Mouse (Mus musculus) ES-E14 (cell line): ENCODE results near the gene Foxp1. TPM values are rescaled to one million over a fixed set of nuclear protein-coding genes. Genes with fewer than 3 reads are reported as not detected.

ENCODE experiments used
- DNase-seq: peaks from one replicate; pipeline ENCODE4 v3.0.0-alpha.2; 2013; ENCODE audit warnings: low read depth, low spot score
- H3K27ac ChIP-seq: 2 replicates; pipeline ENCODE4 v1.5.1; 2012; ENCODE audit warnings: low read depth, mild to moderate bottlenecking, low read length, moderate library complexity, mixed read lengths; ENCODE audit not compliant: poor library complexity, insufficient read depth, severe bottlenecking
- H3K36me3 ChIP-seq: 2 replicates; pipeline ENCODE4 v1.6.1; 2012; ENCODE audit warnings: mild to moderate bottlenecking, low read length, moderate library complexity, mixed read lengths; ENCODE audit not compliant: control insufficient read depth, poor library complexity, insufficient read depth, severe bottlenecking
- H3K4me1 ChIP-seq, 2 experiments: fragments of 150-350 bp in 1 of 2; sonication (generic) in 1 of 2; 2 replicates each; pipeline ENCODE4 v1.6.1; 2012; ENCODE audit warnings: low read length in 2 of 2, mild to moderate bottlenecking in 1 of 2, mixed read lengths in 1 of 2; ENCODE audit not compliant: control insufficient read depth in 2 of 2, insufficient read depth in 2 of 2, poor library complexity in 1 of 2
- H3K4me3 ChIP-seq, 2 experiments: fragments of 150-350 bp in 1 of 2; sonication (generic) in 1 of 2; 2 replicates each; pipeline ENCODE4 v1.5.1; 2012; ENCODE audit warnings: low read length in 2 of 2, low read depth in 1 of 2, mild to moderate bottlenecking in 1 of 2, mixed read lengths in 1 of 2; ENCODE audit not compliant: insufficient read depth in 1 of 2, poor library complexity in 1 of 2, severe bottlenecking in 1 of 2
- H3K9ac ChIP-seq: 2 replicates; pipeline ENCODE4 v1.6.1; 2012; ENCODE audit warnings: low read depth, mild to moderate bottlenecking, low read length, mixed read lengths; ENCODE audit not compliant: poor library complexity, insufficient read depth, severe bottlenecking
- H3K9me3 ChIP-seq: fragments of 150-350 bp; sonication (generic); 2 replicates; pipeline ENCODE4 v1.6.1; 2012; ENCODE audit warnings: low read depth, mild to moderate bottlenecking, low read length; ENCODE audit not compliant: control insufficient read depth, insufficient read depth
- CHD2 ChIP-seq: IDR thresholded peaks from 2 replicates; pipeline ENCODE4 v1.6.1; 2014; ENCODE audit warnings: mild to moderate bottlenecking, low read depth, low read length, inconsistent platforms
- HCFC1 ChIP-seq: IDR thresholded peaks from 2 replicates; pipeline ENCODE4 v1.6.1; 2012; ENCODE audit warnings: low read length, inconsistent platforms, borderline replicate concordance; ENCODE audit not compliant: insufficient read depth
- MAFK ChIP-seq: IDR thresholded peaks from 2 replicates; pipeline ENCODE4 v1.6.1; 2014; ENCODE audit warnings: mild to moderate bottlenecking, low read depth, low read length, inconsistent platforms; ENCODE audit not compliant: insufficient read depth
- ZC3H11A ChIP-seq: IDR thresholded peaks from 2 replicates; pipeline ENCODE4 v1.6.1; 2012; ENCODE audit warnings: low read depth, mild to moderate bottlenecking, inconsistent platforms, low read length, borderline replicate concordance
- ZNF384 ChIP-seq: IDR thresholded peaks from 2 replicates; pipeline ENCODE4 v1.6.1; 2012; ENCODE audit warnings: low read depth, low read length, inconsistent platforms
- in situ Hi-C, 2 experiments: fragments of 600-800 bp; cut with MboI; formaldehyde crosslinking; loops; one replicate each; pipeline ENCODE4 v1.15.1; 2025; ENCODE audit warnings: low sequenced_read_pairs in 2 of 2, inconsistent platforms in 1 of 2; ENCODE audit not compliant: unreplicated experiment in 2 of 2
- total RNA-seq: library from RNA; depleted of rRNA; stranded (reverse); fragments of 300-350 nt; gene quantifications from 2 replicates; pipeline ENCODE4 v1.2.3, GENCODE M21; 2012

Gene Foxp1
- total RNA-seq, 1 experiment: 70.0 TPM

- peaks cover 15% of the 10 kb centered on the region for H3K36me3 ChIP-seq
- no peak overlapping the region for H3K9ac ChIP-seq
- DNase-seq: no peak
- in situ Hi-C loops: no loop called here
- TF ChIP-seq HCFC1: no peak
- TF ChIP-seq ZNF384: 0 out of 2 replicates have a peak, but pooled peaks have one; percentile 45
- peaks cover 0 to 2% of the 10 kb centered on the region in 2 experiments; a peak in 1 of 4 replicates for H3K4me1 ChIP-seq
- peak overlapping the region; percentile 7 to 22; a peak in 1 of 4 replicates for H3K4me3 ChIP-seq
- no peaks in the 10 kb centered on the region for H3K9me3 ChIP-seq
- H3K27ac ChIP-seq: no peak overlapping the region
These were observed 523.3 kb downstream of the Foxp1 start for GRCm38 (mm10) chr6:98998971-98999932.

- DNase-seq: no peak
- H3K4me3 ChIP-seq: no peak overlapping the region
- peaks cover 9% of the 10 kb centered on the region for H3K36me3 ChIP-seq
- no peaks in the 10 kb centered on the region for H3K9me3 ChIP-seq
- H3K4me1 ChIP-seq: peaks cover 0 to 2% of the 10 kb centered on the region in 2 experiments; a peak in 1 of 4 replicates
- no peak for TF ChIP-seq HCFC1
- TF ChIP-seq ZC3H11A: no peak
- TF ChIP-seq MAFK: no peak
- TF ChIP-seq ZNF384: no peak
- no peak for TF ChIP-seq CHD2
- in situ Hi-C loops: no loop called here
- H3K27ac ChIP-seq: no peak overlapping the region
- no peak overlapping the region for H3K9ac ChIP-seq
These were observed 524.8 kb downstream of the Foxp1 start for GRCm38 (mm10) chr6:98997742-98998141.

GRCm38 (mm10) chr6:98996822-98997221 is 525.7 kb downstream of the Foxp1 start:
- TF ChIP-seq MAFK (no peak), ZC3H11A (no peak), ZNF384 (no peak), HCFC1 (no peak), CHD2 (no peak)
- Histone ChIP-seq H3K9me3 (no peaks in the 10 kb centered on the region), H3K4me1 (peaks cover 0 to 2% of the 10 kb centered on the region in 2 experiments; a peak in 1 of 4 replicates), H3K36me3 (peaks cover 5% of the 10 kb centered on the region; the same call in 1 of the 2 replicates), H3K9ac (no peak overlapping the region), H3K4me3 (no peak overlapping the region), H3K27ac (no peak overlapping the region)
- DNase-seq: no peak
- in situ Hi-C loops: no loop called here

GRCm38 (mm10) chr6:98996346-98996745 is 526.2 kb downstream of the Foxp1 start:
- H3K4me3 ChIP-seq: no peak overlapping the region
- in situ Hi-C loops: no loop called here
- peaks cover 0 to 2% of the 10 kb centered on the region in 2 experiments; a peak in 1 of 4 replicates for H3K4me1 ChIP-seq
- TF ChIP-seq HCFC1: no peak
- TF ChIP-seq MAFK: no peak
- no peak for TF ChIP-seq ZNF384
- TF ChIP-seq CHD2: no peak
- TF ChIP-seq ZC3H11A: no peak
- no peak overlapping the region for H3K9ac ChIP-seq
- no peak for DNase-seq
- peaks cover 2% of the 10 kb centered on the region; the same call in 1 of the 2 replicates for H3K36me3 ChIP-seq
- H3K27ac ChIP-seq: no peak overlapping the region
- no peaks in the 10 kb centered on the region for H3K9me3 ChIP-seq
